26 mouse cellular contexts compared by ENCODE assay signal in the genomic region with DNA sequence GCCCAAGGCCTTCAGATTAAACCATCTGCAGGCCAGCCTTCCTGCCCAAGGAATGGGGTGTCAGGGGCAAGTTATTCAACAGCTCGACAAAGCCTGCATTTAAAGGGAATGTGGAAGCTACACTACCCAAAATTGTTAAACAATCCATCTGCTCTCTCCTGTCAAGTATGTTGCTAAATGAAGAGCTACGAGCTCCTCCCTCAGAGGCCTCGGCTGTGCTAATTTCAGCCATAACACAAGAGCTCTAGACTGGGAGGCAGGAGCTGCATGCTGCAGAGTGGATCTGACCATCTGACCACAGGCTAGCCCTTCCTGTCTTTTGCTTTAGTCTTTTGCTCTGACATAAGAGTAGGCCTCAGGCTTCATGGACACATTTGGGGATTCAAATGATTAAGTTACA. TPM values are rescaled to one million over a fixed set of nuclear protein-coding genes. Genes with fewer than 3 reads are reported as not detected.
DNase-seq lines count a peak whose midpoint lies in the region; ATAC-seq and TF ChIP-seq lines count a peak whose summit lies in the region.
"Had no signal": no experiment of that assay in that cellular context is flagged by ENCODE, and none has a peak within 500 bp of the region (broad histone marks: within the 10 kb centered on the region; RNA-seq: fewer than 3 reads in every experiment).

No protein-coding gene starts in this region.

- no peak for DNase-seq in heart, postnatal 36 days
- no peak for DNase-seq in layer of hippocampus, adult 2 months (ENCODE audit: low spot score in 2 of 2)
- no peak for DNase-seq in layer of hippocampus, postnatal 25 days (ENCODE audit: extremely low spot score in 1 of 2, low spot score in 1 of 2)
- DNase-seq in brain, adult 2 months (ENCODE audit: low read depth, low spot score) = peak; percentile 65
- DNase-seq in kidney, adult 9 months = no peak
- DNase-seq: cerebellum, adult 11 months; gastrocnemius, postnatal 36 days; layer of hippocampus, adult 9-11 months; right cerebral cortex, adult 18-20 months; thymus, adult 18-20 months; thymus, postnatal 4 days had no signal

- H3K9me3 ChIP-seq in heart, embryonic 11.5 days (replicated peaks; ENCODE audit: control insufficient read depth, low read length) = no peaks in the 10 kb centered on the region
- no peaks in the 10 kb centered on the region for H3K9me3 ChIP-seq in liver, embryonic 15.5 days (replicated peaks)
- H3K9me3 ChIP-seq: forebrain, embryonic 15.5 days; hindbrain, embryonic 10.5 days; midbrain, embryonic 13.5 days; neural tube, embryonic 12.5 days had no signal

- peak overlapping the region; percentile 25; the same call in 1 of the 2 replicates for H3K27ac ChIP-seq in heart, embryonic 11.5 days (ENCODE audit: low read depth, low read length)
- H3K27ac ChIP-seq in layer of hippocampus, adult 2 months = peak overlapping the region; percentile 81
- peak overlapping the region; percentile 12 for H3K27ac ChIP-seq in liver, embryonic 15.5 days (replicated peaks)
- H3K27ac ChIP-seq: forebrain, embryonic 15.5 days; hindbrain, embryonic 10.5 days; liver, embryonic 14.5 days; midbrain, embryonic 13.5 days; neural tube, embryonic 12.5 days had no signal

- no peak for ATAC-seq in heart, embryonic 11.5 days (replicated peaks; ENCODE audit: insufficient number of reproducible peaks, low FRiP score, low TSS enrichment)
- no peak for ATAC-seq in liver, embryonic 15.5 days (ENCODE audit: insufficient read depth)
- ATAC-seq: forebrain, embryonic 15.5 days; midbrain, embryonic 13.5 days had no signal

- H3K9ac ChIP-seq in heart, embryonic 11.5 days (ENCODE audit: low read depth, low read length) = no peak overlapping the region
- H3K9ac ChIP-seq in liver, embryonic 15.5 days = no peak overlapping the region
- H3K9ac ChIP-seq: forebrain, embryonic 15.5 days; liver, embryonic 14.5 days; midbrain, embryonic 13.5 days; neural tube, embryonic 12.5 days had no signal

- no peak overlapping the region for H3K4me2 ChIP-seq in heart, embryonic 11.5 days
- no peak overlapping the region for H3K4me2 ChIP-seq in liver, embryonic 15.5 days
- H3K4me2 ChIP-seq: forebrain, embryonic 15.5 days; midbrain, embryonic 13.5 days; neural tube, embryonic 12.5 days had no signal

- H3K4me3 ChIP-seq in heart, embryonic 11.5 days (ENCODE audit: low read depth, low read length) = no peak overlapping the region
- H3K4me3 ChIP-seq in layer of hippocampus, adult 2 months = no peak overlapping the region
- no peak overlapping the region for H3K4me3 ChIP-seq in liver, embryonic 15.5 days (replicated peaks)
- H3K4me3 ChIP-seq: forebrain, embryonic 15.5 days; hindbrain, embryonic 10.5 days; midbrain, embryonic 13.5 days; neural tube, embryonic 12.5 days had no signal

- H3K27me3 ChIP-seq in heart, embryonic 11.5 days (ENCODE audit: control insufficient read depth, insufficient read depth, low read length) = no peaks in the 10 kb centered on the region
- H3K27me3 ChIP-seq in liver, embryonic 15.5 days = no peaks in the 10 kb centered on the region
- H3K27me3 ChIP-seq: CH12.LX; forebrain, embryonic 15.5 days; midbrain, embryonic 13.5 days; neural tube, embryonic 12.5 days had no signal

- no peak for TF ChIP-seq CTCF in layer of hippocampus, adult 2 months (conservative IDR thresholded peaks at IDR 0.05)

- intact Hi-C loops in heart, postnatal 36 days (cut with DNase I) = no loop called here

- 46% methylated on average over 3 of the region's 3 CpGs for WGBS in heart, embryonic 11.5 days (ENCODE audit: insufficient replicate concordance)
- 54% methylated on average over 3 of the region's 3 CpGs for WGBS in liver, embryonic 15.5 days (ENCODE audit: insufficient replicate concordance)

- H3K4me1 ChIP-seq in heart, embryonic 11.5 days (ENCODE audit: control insufficient read depth, insufficient read depth, low read length) = peaks cover 10% of the 10 kb centered on the region; the same call in 1 of the 2 replicates
- H3K4me1 ChIP-seq in liver, embryonic 15.5 days (replicated peaks) = peaks cover 16% of the 10 kb centered on the region

- peaks cover 8% of the 10 kb centered on the region for H3K36me3 ChIP-seq in heart, embryonic 11.5 days (ENCODE audit: control insufficient read depth, insufficient read depth, low read length)
- peaks cover 24% of the 10 kb centered on the region for H3K36me3 ChIP-seq in liver, embryonic 15.5 days (replicated peaks)

RNA-seq across cellular contexts. Expression of a gene that starts 2.3 kb away (rescaled TPM):
- not detected in 2 replicates for polyA plus RNA-seq in heart, embryonic 11.5 days (2014; fragmentation: Nextera tagmentation; extraction: Ambion mirVana)
- not detected for total RNA-seq in heart, postnatal 36 days (2021)
- total RNA-seq in layer of hippocampus, adult 2 months (2021) = not detected
- not detected for total RNA-seq in layer of hippocampus, postnatal 25 days (2021)
- polyA plus RNA-seq in liver, embryonic 15.5 days (2015; fragmentation: Nextera tagmentation; extraction: Ambion mirVana) = 49.7 and 54.7 TPM in 2 replicates
- total RNA-seq: CH12.LX; gastrocnemius, postnatal 36 days; left cerebral cortex, postnatal 36 days; megakaryocyte progenitor cell, adult 5-6 weeks; MEL had no signal
- polyA plus RNA-seq: embryonic facial prominence, embryonic 14.5 days; forebrain, embryonic 15.5 days; hindbrain, embryonic 10.5 days; kidney, embryonic 14.5 days; midbrain, embryonic 13.5 days; neural tube, embryonic 12.5 days; spleen, adult 2 months had no signal

RNA-seq across cellular contexts. Expression of a gene that starts 5.4 kb away (rescaled TPM):
- 1,123 and 1,162 TPM in 2 replicates for polyA plus RNA-seq in heart, embryonic 11.5 days (2014; fragmentation: Nextera tagmentation; extraction: Ambion mirVana)
- 1,000 to 10,000 TPM; 2,773 to 2,928 TPM for total RNA-seq in heart, postnatal 36 days (2021)
- total RNA-seq in layer of hippocampus, adult 2 months (2021) = 100 to 1,000 TPM; 383 to 419 TPM
- 100 to 1,000 TPM; 444 to 504 TPM for total RNA-seq in layer of hippocampus, postnatal 25 days (2021)
- 473 and 512 TPM in 2 replicates for polyA plus RNA-seq in liver, embryonic 15.5 days (2015; fragmentation: Nextera tagmentation; extraction: Ambion mirVana)

RNA-seq across cellular contexts. Expression of a gene that starts 5.6 kb away (rescaled TPM):
- polyA plus RNA-seq in heart, embryonic 11.5 days (2014; fragmentation: Nextera tagmentation; extraction: Ambion mirVana) = 0.76 and 1.4 TPM in 2 replicates
- total RNA-seq in heart, postnatal 36 days (2021) = under 1 TPM; 0.19 to 0.39 TPM
- 1 to 10 TPM in 1 of 2 experiments, under 1 TPM in 1; 0.67 to 2.0 TPM for total RNA-seq in layer of hippocampus, adult 2 months (2021)
- total RNA-seq in layer of hippocampus, postnatal 25 days (2021) = 1 to 10 TPM in 1 of 2 experiments, under 1 TPM in 1; 0.64 to 1.1 TPM
- polyA plus RNA-seq in liver, embryonic 15.5 days (2015; fragmentation: Nextera tagmentation; extraction: Ambion mirVana) = 0.13 and 0.24 TPM in 2 replicates

RNA-seq across cellular contexts. Expression of a gene that starts 31.7 kb away (rescaled TPM):
- polyA plus RNA-seq in heart, embryonic 11.5 days (2014; fragmentation: Nextera tagmentation; extraction: Ambion mirVana) = 0.13 TPM in 1 of 2 replicates, not detected in the other
- total RNA-seq in heart, postnatal 36 days (2021) = not detected
- total RNA-seq in layer of hippocampus, adult 2 months (2021) = under 1 TPM; 0.20 to 0.26 TPM
- under 1 TPM; 0.12 to 0.26 TPM for total RNA-seq in layer of hippocampus, postnatal 25 days (2021)
- polyA plus RNA-seq in liver, embryonic 15.5 days (2015; fragmentation: Nextera tagmentation; extraction: Ambion mirVana) = 0.09 and 0.13 TPM in 2 replicates
- total RNA-seq: adrenal gland, postnatal 14 days; CH12.LX; gastrocnemius, postnatal 36 days; megakaryocyte progenitor cell, adult 5-6 weeks; MEL had no signal
- polyA plus RNA-seq: embryonic facial prominence, embryonic 14.5 days; forebrain, embryonic 15.5 days; hindbrain, embryonic 10.5 days; kidney, embryonic 14.5 days; midbrain, embryonic 13.5 days had no signal

RNA-seq across cellular contexts. Expression of a gene that starts 31.8 kb away (rescaled TPM):
- polyA plus RNA-seq in heart, embryonic 11.5 days (2014; fragmentation: Nextera tagmentation; extraction: Ambion mirVana) = 3.3 and 3.7 TPM in 2 replicates
- total RNA-seq in heart, postnatal 36 days (2021) = under 1 TPM; 0.39 to 0.76 TPM
- total RNA-seq in layer of hippocampus, adult 2 months (2021) = 1 to 10 TPM; 4.8 to 5.1 TPM
- total RNA-seq in layer of hippocampus, postnatal 25 days (2021) = 1 to 10 TPM; 3.8 to 4.1 TPM
- polyA plus RNA-seq in liver, embryonic 15.5 days (2015; fragmentation: Nextera tagmentation; extraction: Ambion mirVana) = 2.9 and 4.0 TPM in 2 replicates
- total RNA-seq: CH12.LX, MEL had no signal

Comparison
In these comparisons a context has a peak if more than half of its experiments do, and no peak if none do; other contexts are left out.
1. H3K27ac ChIP-seq: peak in every context shown above with its lines; median percentile 81 in layer of hippocampus, adult 2 months; 25 in heart, embryonic 11.5 days; 12 in liver, embryonic 15.5 days.
2. RNA of a gene that starts 5.4 kb away (total RNA-seq): 2,773 to 2,928 TPM in heart, postnatal 36 days; 444 to 504 TPM in layer of hippocampus, postnatal 25 days and 383 to 419 TPM in layer of hippocampus, adult 2 months; every median in the first group is over 4 times any median in the second.